ENCODE assay signal across 23 mouse cellular contexts in genomic region chr8:120243916-120244451, GRCm38 (mm10). TPM values are rescaled to one million over a fixed set of nuclear protein-coding genes. Genes with fewer than 3 reads are reported as not detected.
DNase-seq lines count a peak whose midpoint lies in the region; ATAC-seq and TF ChIP-seq lines count a peak whose summit lies in the region.
"Had no signal": no experiment of that assay in that cellular context is flagged by ENCODE, and none has a peak within 500 bp of the region (broad histone marks: within the 10 kb centered on the region; RNA-seq: fewer than 3 reads in every experiment).

No protein-coding gene starts in this region.

- H3K4me2 ChIP-seq in liver, embryonic 13.5 days = no peak overlapping the region
- no peak overlapping the region for H3K4me2 ChIP-seq in liver, embryonic 16.5 days (ENCODE audit: low read depth, low read length)
- no peak overlapping the region for H3K4me2 ChIP-seq in liver, postnatal 0 days (ENCODE audit: low read depth, low read length)
- no peak overlapping the region for H3K4me2 ChIP-seq in hindbrain, embryonic 16.5 days (ENCODE audit: low read length)
- H3K4me2 ChIP-seq: embryonic facial prominence, embryonic 13.5 days; embryonic facial prominence, embryonic 15.5 days; forebrain, embryonic 12.5 days had no signal

- H3K9ac ChIP-seq in liver, embryonic 13.5 days = no peak overlapping the region
- no peak overlapping the region for H3K9ac ChIP-seq in liver, embryonic 16.5 days (ENCODE audit: low read depth, low read length)
- H3K9ac ChIP-seq in liver, postnatal 0 days (replicated peaks) = no peak overlapping the region
- no peak overlapping the region for H3K9ac ChIP-seq in hindbrain, embryonic 16.5 days (ENCODE audit: low read depth, low read length)
- H3K9ac ChIP-seq: embryonic facial prominence, embryonic 13.5 days; embryonic facial prominence, embryonic 15.5 days; forebrain, embryonic 12.5 days had no signal

- WGBS in liver, embryonic 13.5 days (ENCODE audit: insufficient replicate concordance) = 65% methylated on average over 5 of the region's 5 CpGs
- WGBS in liver, embryonic 16.5 days (ENCODE audit: insufficient replicate concordance) = 60% methylated on average over 5 of the region's 5 CpGs
- 73% methylated on average over 5 of the region's 5 CpGs for WGBS in liver, postnatal 0 days (ENCODE audit: insufficient replicate concordance)
- 89% methylated on average over 5 of the region's 5 CpGs for WGBS in hindbrain, embryonic 16.5 days

- no peak for TF ChIP-seq EP300 in liver, postnatal 0 days (IDR thresholded peaks at IDR 0.05; ENCODE audit: low read depth)

- no peak overlapping the region for H3K4me3 ChIP-seq in gastrocnemius, adult 2 months
- no peak overlapping the region for H3K4me3 ChIP-seq in liver, embryonic 13.5 days (replicated peaks)
- no peak overlapping the region for H3K4me3 ChIP-seq in liver, embryonic 16.5 days (ENCODE audit: low read depth, low read length)
- H3K4me3 ChIP-seq in liver, postnatal 0 days (ENCODE audit: low read depth, low read length) = no peak overlapping the region
- no peak overlapping the region for H3K4me3 ChIP-seq in hindbrain, embryonic 16.5 days (ENCODE audit: low read length)
- H3K4me3 ChIP-seq: embryonic facial prominence, embryonic 13.5 days; embryonic facial prominence, embryonic 15.5 days; erythroblast, embryonic 14.5 days; forebrain, embryonic 10.5 days; forebrain, embryonic 12.5 days had no signal

- no peak for ATAC-seq in liver, embryonic 13.5 days (ENCODE audit: low read depth)
- ATAC-seq in liver, embryonic 16.5 days (ENCODE audit: low read depth) = peak; percentile 64
- ATAC-seq in liver, postnatal 0 days = peak; percentile 87
- ATAC-seq in hindbrain, embryonic 16.5 days = no peak
- ATAC-seq: forebrain, embryonic 14.5 days; forebrain, embryonic 16.5 days had no signal

- H3K9me3 ChIP-seq in liver, embryonic 13.5 days (replicated peaks) = no peaks in the 10 kb centered on the region; the same call in 1 of the 2 replicates
- H3K9me3 ChIP-seq in liver, embryonic 16.5 days (replicated peaks; ENCODE audit: control insufficient read depth, low read length) = no peaks in the 10 kb centered on the region
- peaks cover 5% of the 10 kb centered on the region; the same call in 1 of the 2 replicates for H3K9me3 ChIP-seq in liver, postnatal 0 days (ENCODE audit: low read length)
- H3K9me3 ChIP-seq in hindbrain, embryonic 16.5 days (ENCODE audit: control insufficient read depth, low read length) = no peaks in the 10 kb centered on the region
- H3K9me3 ChIP-seq: embryonic facial prominence, embryonic 15.5 days had no signal

- peak overlapping the region; percentile 82 for H3K27ac ChIP-seq in gastrocnemius, adult 2 months
- peak overlapping the region; percentile 25; the same call in 1 of the 2 replicates for H3K27ac ChIP-seq in liver, embryonic 13.5 days
- peak overlapping the region; percentile 25; the same call in 1 of the 2 replicates for H3K27ac ChIP-seq in liver, embryonic 16.5 days (ENCODE audit: low read length)
- peak overlapping the region; percentile 60 for H3K27ac ChIP-seq in liver, postnatal 0 days (ENCODE audit: low read depth)
- no peak overlapping the region for H3K27ac ChIP-seq in hindbrain, embryonic 16.5 days (ENCODE audit: low read depth, low read length)
- H3K27ac ChIP-seq: embryonic facial prominence, embryonic 13.5 days; embryonic facial prominence, embryonic 15.5 days; forebrain, embryonic 10.5 days; forebrain, embryonic 12.5 days had no signal

- no peak for TF ChIP-seq CTCF in gastrocnemius, adult 2 months (IDR thresholded peaks at IDR 0.05)
- TF ChIP-seq CTCF in liver, postnatal 0 days (IDR thresholded peaks at IDR 0.05; ENCODE audit: low read depth) = no peak

- no peaks in the 10 kb centered on the region for H3K27me3 ChIP-seq in liver, embryonic 13.5 days
- no peaks in the 10 kb centered on the region for H3K27me3 ChIP-seq in liver, embryonic 16.5 days (ENCODE audit: control insufficient read depth, insufficient read depth, low read depth, low read length)
- no peaks in the 10 kb centered on the region for H3K27me3 ChIP-seq in liver, postnatal 0 days (ENCODE audit: insufficient read depth, low read length)
- H3K27me3 ChIP-seq in hindbrain, embryonic 16.5 days (replicated peaks; ENCODE audit: control insufficient read depth, insufficient read depth, low read length) = no peaks in the 10 kb centered on the region
- H3K27me3 ChIP-seq: embryonic facial prominence, embryonic 13.5 days; embryonic facial prominence, embryonic 15.5 days; forebrain, embryonic 12.5 days had no signal

- H3K4me1 ChIP-seq in liver, embryonic 13.5 days (replicated peaks) = peaks cover 14% of the 10 kb centered on the region
- H3K4me1 ChIP-seq in liver, embryonic 16.5 days (ENCODE audit: control insufficient read depth, low read depth, low read length) = no peaks in the 10 kb centered on the region; the same call in 1 of the 2 replicates
- no peaks in the 10 kb centered on the region for H3K4me1 ChIP-seq in liver, postnatal 0 days (ENCODE audit: insufficient read depth)
- no peaks in the 10 kb centered on the region for H3K4me1 ChIP-seq in hindbrain, embryonic 16.5 days (ENCODE audit: control insufficient read depth, insufficient read depth, low read depth, low read length)
- H3K4me1 ChIP-seq: forebrain, embryonic 10.5 days; forebrain, embryonic 12.5 days had no signal

- intact Hi-C loops in gastrocnemius, adult 2 months (cut with DNase I) = loop anchor here (5.0 kb wide), 1 partner anchor 62 kb away; no protein-coding TSS in a partner anchor
- intact Hi-C loops in gastrocnemius, postnatal 36 days (cut with DNase I) = no loop called here

- no peaks in the 10 kb centered on the region for H3K36me3 ChIP-seq in liver, embryonic 13.5 days
- H3K36me3 ChIP-seq in liver, embryonic 16.5 days (ENCODE audit: control insufficient read depth, insufficient read depth) = no peaks in the 10 kb centered on the region
- H3K36me3 ChIP-seq in liver, postnatal 0 days (replicated peaks; ENCODE audit: insufficient read depth, low read length) = no peaks in the 10 kb centered on the region
- H3K36me3 ChIP-seq in hindbrain, embryonic 16.5 days (ENCODE audit: control insufficient read depth, insufficient read depth, low read length) = no peaks in the 10 kb centered on the region
- H3K36me3 ChIP-seq: forebrain, embryonic 12.5 days had no signal

- DNase-seq in gastrocnemius, adult 2 months = no peak
- no peak for DNase-seq in gastrocnemius, postnatal 36 days
- no peak for DNase-seq in liver, embryonic 13.5 days
- no peak for DNase-seq in liver
- no peak for DNase-seq in liver, postnatal 0 days
- DNase-seq in thymus, postnatal 4 days = no peak
- DNase-seq: adrenal gland, postnatal 10 days; adrenal gland, postnatal 25 days; cerebellum, adult 11-12 months; cerebellum, adult 8-10 months; cerebellum, adult 9-11 months; cerebellum, postnatal 14 days; cerebellum, postnatal 36 days; embryo, embryonic 11 days had no signal

RNA-seq across cellular contexts. Expression of gene Gse1, which starts 15.7 kb away (rescaled TPM):
- total RNA-seq in gastrocnemius, adult 2 months (2021) = 10 to 100 TPM; 26.5 to 37.3 TPM
- total RNA-seq in gastrocnemius, postnatal 36 days (2021) = 10 to 100 TPM; 28.9 to 30.8 TPM
- polyA plus RNA-seq in liver, embryonic 13.5 days (2015; fragmentation: Nextera tagmentation; extraction: Ambion mirVana) = 8.3 and 9.6 TPM in 2 replicates
- 7.6 and 9.5 TPM in 2 replicates for polyA plus RNA-seq in liver, embryonic 16.5 days (2015; fragmentation: Nextera tagmentation; extraction: Ambion mirVana)
- polyA plus RNA-seq in liver, postnatal 0 days (2015; fragmentation: Nextera tagmentation; extraction: Ambion mirVana) = 7.1 and 7.7 TPM in 2 replicates
- 10.7 and 14.8 TPM in 2 replicates for polyA plus RNA-seq in hindbrain, embryonic 16.5 days (2015; fragmentation: Nextera tagmentation; extraction: Ambion mirVana)

Comparison
In these comparisons a context has a peak if more than half of its experiments do, and no peak if none do; other contexts are left out.
1. ATAC-seq: peak in liver, embryonic 16.5 days (single experiment) and liver, postnatal 0 days (single experiment); none in liver, embryonic 13.5 days (single experiment) and hindbrain, embryonic 16.5 days (single experiment).